Mouse (Mus musculus) ES-E14 (cell line): ENCODE data around the gene Skap1.

Experiments
- HCFC1 ChIP-seq: IDR thresholded peaks from 2 replicates; pipeline ENCODE4 v1.6.1; 2012; ENCODE audit warnings: low read length, inconsistent platforms, borderline replicate concordance; ENCODE audit not compliant: insufficient read depth
- ZC3H11A ChIP-seq: IDR thresholded peaks from 2 replicates; pipeline ENCODE4 v1.6.1; 2012; ENCODE audit warnings: low read depth, mild to moderate bottlenecking, inconsistent platforms, low read length, borderline replicate concordance
- ZNF384 ChIP-seq: IDR thresholded peaks from 2 replicates; pipeline ENCODE4 v1.6.1; 2012; ENCODE audit warnings: low read depth, low read length, inconsistent platforms

DNA sequence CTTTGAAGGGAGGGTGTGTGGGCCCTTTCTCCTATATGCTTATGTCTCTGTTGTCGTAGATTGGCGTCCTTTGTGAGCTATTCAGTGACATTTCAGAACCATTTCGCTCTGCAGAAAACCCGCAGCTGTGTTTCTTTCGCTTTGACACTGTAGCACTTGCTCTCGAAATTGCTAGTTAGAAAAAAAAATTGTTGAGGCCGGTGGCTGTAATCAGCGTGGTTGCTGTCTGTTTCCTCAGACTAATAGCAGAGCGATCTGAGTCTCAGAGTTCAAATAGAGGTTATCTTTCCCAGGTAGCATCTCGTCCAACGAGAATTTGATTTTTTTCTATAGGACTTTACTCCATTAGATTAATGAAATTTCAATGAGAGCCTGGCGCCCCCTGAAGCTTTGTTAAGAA, 131.5 kb downstream of the Skap1 start:
- TF ChIP-seq ZC3H11A (no peak), ZNF384 (no peak), HCFC1 (no peak)
